Mouse (Mus musculus): ENCODE results near the gene Ip6k2. TPM values are rescaled to one million over a fixed set of nuclear protein-coding genes. Genes with fewer than 3 reads are reported as not detected.

Gene Ip6k2
- polyA plus RNA-seq, 2 experiments: 11.7 to 29.2 TPM

DNA sequence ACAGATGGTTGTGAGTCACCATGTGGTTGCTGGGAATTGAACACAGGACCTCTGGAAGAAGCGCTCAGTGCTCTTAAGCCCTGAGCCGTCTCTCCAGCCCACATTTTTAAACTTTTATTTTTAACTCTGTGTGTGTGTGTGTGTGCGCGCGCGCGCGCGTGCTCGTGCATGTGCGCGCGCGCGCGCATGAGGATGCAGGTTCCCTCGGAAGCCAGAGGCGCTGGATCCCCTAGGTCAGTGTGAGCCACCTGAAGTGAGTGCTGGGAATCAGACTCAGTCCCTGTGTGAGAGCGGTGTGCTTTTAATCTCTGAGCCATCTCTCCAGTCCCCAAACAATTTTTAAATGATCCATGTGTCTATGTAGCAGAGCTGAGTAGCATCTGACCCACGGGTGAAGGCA is 24.5 kb upstream of the Ip6k2 start:
- Histone ChIP-seq H3K9me3 (ENCODE audit: control insufficient read depth, low read length) (no peaks in the 10 kb centered on the region), H3K36me3 (replicated peaks; ENCODE audit: control insufficient read depth, insufficient read depth, low read depth) (no peaks in the 10 kb centered on the region), H3K27ac (no peak overlapping the region), H3K4me3 (ENCODE audit: insufficient read depth in 1 of 2, low read depth in 2 of 2, low read length in 2 of 2) (no peak overlapping the region), H3K4me1 (replicated peaks; ENCODE audit: control insufficient read depth in 2 of 2, insufficient read depth in 2 of 2, low read length in 1 of 2) (no peaks in the 10 kb centered on the region), H3K9ac (replicated peaks) (no peak overlapping the region), H3K4me2 (ENCODE audit: low read depth) (no peak overlapping the region), H3K27me3 (ENCODE audit: control insufficient read depth, insufficient read depth, low read length) (no peaks in the 10 kb centered on the region)
- no peak for DNase-seq (ENCODE audit: low read depth in 3 of 3, low spot score in 3 of 3)
- no peak for ATAC-seq (ENCODE audit: insufficient read depth)
- TF ChIP-seq EP300 (IDR thresholded peaks at IDR 0.05; ENCODE audit: low read depth): no peak
- TF ChIP-seq CTCF (IDR thresholded peaks at IDR 0.05; ENCODE audit: low read depth): no peak
- 91% methylated on average over 20 of the region's 20 CpGs for WGBS (ENCODE audit: insufficient replicate concordance)

DNA sequence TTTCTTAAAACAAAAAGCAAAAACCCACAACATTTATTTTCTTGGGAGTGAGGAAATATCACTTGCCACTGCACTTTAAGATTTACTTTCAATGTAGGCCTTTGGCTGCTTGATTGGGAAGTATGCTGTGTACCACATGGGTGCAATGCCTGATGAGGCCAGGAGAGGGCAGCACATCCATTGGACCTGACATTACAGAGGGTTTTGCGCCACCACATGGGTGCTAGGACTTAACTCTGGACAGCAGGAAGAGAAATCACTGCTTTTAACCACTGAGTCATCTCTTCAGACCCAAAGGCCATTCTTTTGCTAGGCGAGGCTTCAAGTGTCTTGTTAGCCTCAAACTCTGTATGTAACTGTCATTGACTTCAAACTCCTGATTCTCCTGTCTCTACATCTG is 23.8 kb upstream of the Ip6k2 start:
- H3K9me3 ChIP-seq (ENCODE audit: control insufficient read depth, low read length): no peaks in the 10 kb centered on the region
- WGBS (ENCODE audit: insufficient replicate concordance): 46% methylated on average over 2 of the region's 2 CpGs
- H3K9ac ChIP-seq (replicated peaks): no peak overlapping the region
- DNase-seq (ENCODE audit: low read depth in 3 of 3, low spot score in 3 of 3): peak in 2 of 3 experiments; percentile 33 to 51
- H3K27ac ChIP-seq: no peak overlapping the region
- TF ChIP-seq EP300 (IDR thresholded peaks at IDR 0.05; ENCODE audit: low read depth) (no peak), CTCF (IDR thresholded peaks at IDR 0.05; ENCODE audit: low read depth) (peak; percentile 96)
- H3K27me3 ChIP-seq (ENCODE audit: control insufficient read depth, insufficient read depth, low read length): no peaks in the 10 kb centered on the region
- no peaks in the 10 kb centered on the region for H3K4me1 ChIP-seq (replicated peaks; ENCODE audit: control insufficient read depth in 2 of 2, insufficient read depth in 2 of 2, low read length in 1 of 2)
- ATAC-seq (ENCODE audit: insufficient read depth): no peak
- H3K36me3 ChIP-seq (replicated peaks; ENCODE audit: control insufficient read depth, insufficient read depth, low read depth): no peaks in the 10 kb centered on the region
- H3K4me2 ChIP-seq (ENCODE audit: low read depth): no peak overlapping the region
- H3K4me3 ChIP-seq (ENCODE audit: insufficient read depth in 1 of 2, low read depth in 2 of 2, low read length in 2 of 2): no peak overlapping the region

GRCm38 (mm10) chr9:108761561-108761960 is 22.0 kb upstream of the Ip6k2 start:
- Histone ChIP-seq H3K4me3 (ENCODE audit: insufficient read depth in 1 of 2, low read depth in 2 of 2, low read length in 2 of 2) (no peak overlapping the region), H3K9ac (replicated peaks) (no peak overlapping the region), H3K27ac (no peak overlapping the region), H3K4me2 (ENCODE audit: low read depth) (no peak overlapping the region), H3K4me1 (replicated peaks; ENCODE audit: control insufficient read depth in 2 of 2, insufficient read depth in 2 of 2, low read length in 1 of 2) (peaks cover 0 to 4% of the 10 kb centered on the region in 2 experiments; a peak in 1 of 4 replicates), H3K9me3 (ENCODE audit: control insufficient read depth, low read length) (no peaks in the 10 kb centered on the region), H3K36me3 (replicated peaks; ENCODE audit: control insufficient read depth, insufficient read depth, low read depth) (no peaks in the 10 kb centered on the region), H3K27me3 (ENCODE audit: control insufficient read depth, insufficient read depth, low read length) (no peaks in the 10 kb centered on the region)
- DNase-seq (ENCODE audit: low read depth in 3 of 3, low spot score in 3 of 3) (no peak), ATAC-seq (ENCODE audit: insufficient read depth) (no peak)
- no peak for TF ChIP-seq CTCF (IDR thresholded peaks at IDR 0.05; ENCODE audit: low read depth)
- no peak for TF ChIP-seq EP300 (IDR thresholded peaks at IDR 0.05; ENCODE audit: low read depth)

GRCm38 (mm10) chr9:108764971-108765370 is 18.6 kb upstream of the Ip6k2 start:
- no peak for DNase-seq (ENCODE audit: low read depth in 3 of 3, low spot score in 3 of 3)
- Histone ChIP-seq H3K36me3 (replicated peaks; ENCODE audit: control insufficient read depth, insufficient read depth, low read depth) (no peaks in the 10 kb centered on the region), H3K27ac (no peak overlapping the region), H3K4me1 (replicated peaks; ENCODE audit: control insufficient read depth in 2 of 2, insufficient read depth in 2 of 2, low read length in 1 of 2) (peaks cover 0 to 4% of the 10 kb centered on the region in 2 experiments; a peak in 1 of 4 replicates), H3K27me3 (ENCODE audit: control insufficient read depth, insufficient read depth, low read length) (no peaks in the 10 kb centered on the region), H3K9ac (replicated peaks) (no peak overlapping the region), H3K9me3 (ENCODE audit: control insufficient read depth, low read length) (no peaks in the 10 kb centered on the region), H3K4me3 (ENCODE audit: insufficient read depth in 1 of 2, low read depth in 2 of 2, low read length in 2 of 2) (no peak overlapping the region), H3K4me2 (ENCODE audit: low read depth) (no peak overlapping the region)
- no peak for ATAC-seq (ENCODE audit: insufficient read depth)
- WGBS (ENCODE audit: insufficient replicate concordance): 52% methylated on average over 10 of the region's 10 CpGs
- TF ChIP-seq CTCF (IDR thresholded peaks at IDR 0.05; ENCODE audit: low read depth) (no peak), EP300 (IDR thresholded peaks at IDR 0.05; ENCODE audit: low read depth) (no peak)

- WGBS (ENCODE audit: insufficient replicate concordance): 56% methylated on average over 4 of the region's 4 CpGs
These were observed 7.0 kb upstream of the Ip6k2 start for GRCm38 (mm10) chr9:108776614-108777013.

More at GRCm38 (mm10) chr9:108776614-108777013, 7.0 kb upstream of the Ip6k2 start:
- DNase-seq (ENCODE audit: low read depth in 3 of 3, low spot score in 3 of 3) (no peak), ATAC-seq (ENCODE audit: insufficient read depth) (peak; percentile 75)
- peaks cover 12 to 17% of the 10 kb centered on the region in 2 experiments for H3K4me1 ChIP-seq (replicated peaks; ENCODE audit: control insufficient read depth in 2 of 2, insufficient read depth in 2 of 2, low read length in 1 of 2)
- no peak overlapping the region for H3K9ac ChIP-seq (replicated peaks)
- H3K36me3 ChIP-seq (replicated peaks; ENCODE audit: control insufficient read depth, insufficient read depth, low read depth): no peaks in the 10 kb centered on the region
- TF ChIP-seq CTCF (IDR thresholded peaks at IDR 0.05; ENCODE audit: low read depth) (no peak), EP300 (IDR thresholded peaks at IDR 0.05; ENCODE audit: low read depth) (no peak)
- H3K9me3 ChIP-seq (ENCODE audit: control insufficient read depth, low read length): no peaks in the 10 kb centered on the region
- peak overlapping the region; percentile 25 for H3K4me2 ChIP-seq (ENCODE audit: low read depth)
- no peak overlapping the region for H3K4me3 ChIP-seq (ENCODE audit: insufficient read depth in 1 of 2, low read depth in 2 of 2, low read length in 2 of 2)
- H3K27ac ChIP-seq: no peak overlapping the region
- no peaks in the 10 kb centered on the region; the same call in 1 of the 2 replicates for H3K27me3 ChIP-seq (ENCODE audit: control insufficient read depth, insufficient read depth, low read length)

Measured in liver, embryonic 14.5 days (tissue).